Mouse (Mus musculus): ENCODE measurements around the gene Trpv2. TPM values are rescaled to one million over a fixed set of nuclear protein-coding genes. Genes with fewer than 3 reads are reported as not detected.

The Trpv2 gene
- polyA plus RNA-seq, 1 experiment from 2014 or later, result 20.9 TPM

- H3K27ac ChIP-seq (ENCODE audit: low read length), result no peak overlapping the region
- no peak for ATAC-seq (ENCODE audit: insufficient read depth, low FRiP score)
- no peaks in the 10 kb centered on the region for H3K27me3 ChIP-seq (ENCODE audit: control insufficient read depth, insufficient read depth, low read length)
Observed at GRCm38 (mm10) chr11:62631138-62631537, 56.9 kb downstream of the Trpv2 start.

GRCm38 (mm10) chr11:62635406-62635805 lies 61.1 kb downstream of the Trpv2 start:
- no peaks in the 10 kb centered on the region for H3K36me3 ChIP-seq (ENCODE audit: control insufficient read depth, insufficient read depth, low read length)
- no peak overlapping the region for H3K4me3 ChIP-seq (replicated peaks; ENCODE audit: low read length)
- H3K4me1 ChIP-seq (ENCODE audit: control insufficient read depth, insufficient read depth, low read length), result peaks cover 25% of the 10 kb centered on the region
- no peak for ATAC-seq (ENCODE audit: insufficient read depth, low FRiP score)
- H3K9me3 ChIP-seq (replicated peaks; ENCODE audit: control insufficient read depth, low read length), result no peaks in the 10 kb centered on the region
- no peak overlapping the region for H3K9ac ChIP-seq (ENCODE audit: low read length)
- H3K27me3 ChIP-seq (ENCODE audit: control insufficient read depth, insufficient read depth, low read length), result no peaks in the 10 kb centered on the region
- no peak overlapping the region for H3K27ac ChIP-seq (ENCODE audit: low read length)
- no peak overlapping the region for H3K4me2 ChIP-seq (ENCODE audit: low read depth, low read length)
- WGBS, result 62% methylated on average over 3 of the region's 3 CpGs

More at GRCm38 (mm10) chr11:62631138-62631537, 56.9 kb downstream of the Trpv2 start:
- H3K9me3 ChIP-seq (replicated peaks; ENCODE audit: control insufficient read depth, low read length), result no peaks in the 10 kb centered on the region
- peaks cover 23% of the 10 kb centered on the region for H3K4me1 ChIP-seq (ENCODE audit: control insufficient read depth, insufficient read depth, low read length)
- no peak overlapping the region for H3K9ac ChIP-seq (ENCODE audit: low read length)
- no peaks in the 10 kb centered on the region for H3K36me3 ChIP-seq (ENCODE audit: control insufficient read depth, insufficient read depth, low read length)
- no peak overlapping the region for H3K4me3 ChIP-seq (replicated peaks; ENCODE audit: low read length)
- 58% methylated on average over 4 of the region's 4 CpGs for WGBS
- no peak overlapping the region for H3K4me2 ChIP-seq (ENCODE audit: low read depth, low read length)

GRCm38 (mm10) chr11:62636105-62636839 lies 62.0 kb downstream of the Trpv2 start:
- peaks cover 19% of the 10 kb centered on the region for H3K4me1 ChIP-seq (ENCODE audit: control insufficient read depth, insufficient read depth, low read length)
- no peaks in the 10 kb centered on the region for H3K9me3 ChIP-seq (replicated peaks; ENCODE audit: control insufficient read depth, low read length)
- WGBS, result 62% methylated on average over 11 of the region's 11 CpGs
- 0 out of 2 replicates have a peak overlapping the region, but pooled peaks have one; percentile 18 for H3K9ac ChIP-seq (ENCODE audit: low read length)
- H3K4me2 ChIP-seq (ENCODE audit: low read depth, low read length), result no peak overlapping the region
- no peak overlapping the region for H3K27ac ChIP-seq (ENCODE audit: low read length)
- no peak for ATAC-seq (ENCODE audit: insufficient read depth, low FRiP score)
- no peaks in the 10 kb centered on the region for H3K27me3 ChIP-seq (ENCODE audit: control insufficient read depth, insufficient read depth, low read length)
- no peaks in the 10 kb centered on the region for H3K36me3 ChIP-seq (ENCODE audit: control insufficient read depth, insufficient read depth, low read length)
- H3K4me3 ChIP-seq (replicated peaks; ENCODE audit: low read length), result no peak overlapping the region

- Histone ChIP-seq H3K4me1 (ENCODE audit: control insufficient read depth, insufficient read depth, low read length) (peaks cover 19% of the 10 kb centered on the region), H3K27me3 (ENCODE audit: control insufficient read depth, insufficient read depth, low read length) (no peaks in the 10 kb centered on the region), H3K36me3 (ENCODE audit: control insufficient read depth, insufficient read depth, low read length) (no peaks in the 10 kb centered on the region), H3K4me2 (ENCODE audit: low read depth, low read length) (no peak overlapping the region), H3K4me3 (replicated peaks; ENCODE audit: low read length) (no peak overlapping the region), H3K9ac (ENCODE audit: low read length) (no peak overlapping the region), H3K9me3 (replicated peaks; ENCODE audit: control insufficient read depth, low read length) (no peaks in the 10 kb centered on the region), H3K27ac (ENCODE audit: low read length) (no peak overlapping the region)
- 0 out of 2 replicates have a peak, but pooled peaks have one; percentile 47 for ATAC-seq (ENCODE audit: insufficient read depth, low FRiP score)
- 65% methylated on average over 3 of the region's 3 CpGs for whole genome bisulfite sequencing
Observed at GRCm38 (mm10) chr11:62636840-62637221, 62.5 kb downstream of the Trpv2 start.

- 76% methylated on average over 5 of the region's 5 CpGs for WGBS
Observed at GRCm38 (mm10) chr11:62637401-62637800, 63.1 kb downstream of the Trpv2 start.

GRCm38 (mm10) chr11:62637806-62638205 lies 63.5 kb downstream of the Trpv2 start:
- no peaks in the 10 kb centered on the region for H3K36me3 ChIP-seq (ENCODE audit: control insufficient read depth, insufficient read depth, low read length)
- no peak overlapping the region for H3K4me2 ChIP-seq (ENCODE audit: low read depth, low read length)
- H3K9me3 ChIP-seq (replicated peaks; ENCODE audit: control insufficient read depth, low read length), result no peaks in the 10 kb centered on the region
- H3K27ac ChIP-seq (ENCODE audit: low read length), result no peak overlapping the region
- H3K4me1 ChIP-seq (ENCODE audit: control insufficient read depth, insufficient read depth, low read length), result peaks cover 25% of the 10 kb centered on the region
- no peak overlapping the region for H3K4me3 ChIP-seq (replicated peaks; ENCODE audit: low read length)
- H3K9ac ChIP-seq (ENCODE audit: low read length), result no peak overlapping the region
- 89% methylated on average over 6 of the region's 6 CpGs for WGBS
- ATAC-seq (ENCODE audit: insufficient read depth, low FRiP score), result no peak
- H3K27me3 ChIP-seq (ENCODE audit: control insufficient read depth, insufficient read depth, low read length), result no peaks in the 10 kb centered on the region

More at GRCm38 (mm10) chr11:62637401-62637800, 63.1 kb downstream of the Trpv2 start:
- Histone ChIP-seq H3K27me3 (ENCODE audit: control insufficient read depth, insufficient read depth, low read length) (no peaks in the 10 kb centered on the region), H3K4me2 (ENCODE audit: low read depth, low read length) (no peak overlapping the region), H3K9ac (ENCODE audit: low read length) (no peak overlapping the region), H3K27ac (ENCODE audit: low read length) (no peak overlapping the region), H3K36me3 (ENCODE audit: control insufficient read depth, insufficient read depth, low read length) (no peaks in the 10 kb centered on the region), H3K4me1 (ENCODE audit: control insufficient read depth, insufficient read depth, low read length) (peaks cover 21% of the 10 kb centered on the region), H3K9me3 (replicated peaks; ENCODE audit: control insufficient read depth, low read length) (no peaks in the 10 kb centered on the region), H3K4me3 (replicated peaks; ENCODE audit: low read length) (no peak overlapping the region)
- ATAC-seq (ENCODE audit: insufficient read depth, low FRiP score), result no peak

- H3K36me3 ChIP-seq (ENCODE audit: control insufficient read depth, insufficient read depth, low read length), result no peaks in the 10 kb centered on the region
- 89% methylated on average over 4 of the region's 4 CpGs for WGBS
- ATAC-seq (ENCODE audit: insufficient read depth, low FRiP score), result no peak
- H3K9ac ChIP-seq (ENCODE audit: low read length), result no peak overlapping the region
- H3K4me3 ChIP-seq (replicated peaks; ENCODE audit: low read length), result no peak overlapping the region
- no peaks in the 10 kb centered on the region for H3K9me3 ChIP-seq (replicated peaks; ENCODE audit: control insufficient read depth, low read length)
- no peaks in the 10 kb centered on the region for H3K27me3 ChIP-seq (ENCODE audit: control insufficient read depth, insufficient read depth, low read length)
- H3K4me1 ChIP-seq (ENCODE audit: control insufficient read depth, insufficient read depth, low read length), result peaks cover 30% of the 10 kb centered on the region
- H3K27ac ChIP-seq (ENCODE audit: low read length), result no peak overlapping the region
- no peak overlapping the region for H3K4me2 ChIP-seq (ENCODE audit: low read depth, low read length)
Observed at GRCm38 (mm10) chr11:62638402-62638801, 64.1 kb downstream of the Trpv2 start.

- peaks cover 42% of the 10 kb centered on the region for H3K4me1 ChIP-seq (ENCODE audit: control insufficient read depth, insufficient read depth, low read length)
- no peak for ATAC-seq (ENCODE audit: insufficient read depth, low FRiP score)
- WGBS, result 73% methylated on average over 3 of the region's 3 CpGs
Observed at GRCm38 (mm10) chr11:62640378-62640777, 66.1 kb downstream of the Trpv2 start.

GRCm38 (mm10) chr11:62642023-62642844 lies 67.9 kb downstream of the Trpv2 start:
- ATAC-seq (ENCODE audit: insufficient read depth, low FRiP score), result no peak
- H3K9ac ChIP-seq (ENCODE audit: low read length), result 0 out of 2 replicates have a peak overlapping the region, but pooled peaks have one; percentile 19
- H3K9me3 ChIP-seq (replicated peaks; ENCODE audit: control insufficient read depth, low read length), result no peaks in the 10 kb centered on the region
- H3K4me2 ChIP-seq (ENCODE audit: low read depth, low read length), result no peak overlapping the region
- no peaks in the 10 kb centered on the region for H3K27me3 ChIP-seq (ENCODE audit: control insufficient read depth, insufficient read depth, low read length)
- no peaks in the 10 kb centered on the region for H3K36me3 ChIP-seq (ENCODE audit: control insufficient read depth, insufficient read depth, low read length)
- peak overlapping the region; percentile 16; the same call in 1 of the 2 replicates for H3K27ac ChIP-seq (ENCODE audit: low read length)
- no peak overlapping the region for H3K4me3 ChIP-seq (replicated peaks; ENCODE audit: low read length)
- 59% methylated on average over 11 of the region's 11 CpGs for WGBS
- peaks cover 44% of the 10 kb centered on the region for H3K4me1 ChIP-seq (ENCODE audit: control insufficient read depth, insufficient read depth, low read length)

More at GRCm38 (mm10) chr11:62640378-62640777, 66.1 kb downstream of the Trpv2 start:
- Histone ChIP-seq H3K4me2 (ENCODE audit: low read depth, low read length) (no peak overlapping the region), H3K9me3 (replicated peaks; ENCODE audit: control insufficient read depth, low read length) (no peaks in the 10 kb centered on the region), H3K4me3 (replicated peaks; ENCODE audit: low read length) (no peak overlapping the region), H3K27ac (ENCODE audit: low read length) (no peak overlapping the region), H3K9ac (ENCODE audit: low read length) (no peak overlapping the region), H3K27me3 (ENCODE audit: control insufficient read depth, insufficient read depth, low read length) (no peaks in the 10 kb centered on the region), H3K36me3 (ENCODE audit: control insufficient read depth, insufficient read depth, low read length) (no peaks in the 10 kb centered on the region)
